Mouse (Mus musculus) lung, postnatal 0 days (tissue): ENCODE measurements at regions not wholly inside any gene's neighbourhood (a gene's known extent, or its start where the extent isn't known, plus 50 kb on each side); places are given as distances from the start of the nearest gene placed in this dataset.

ENCODE experiments used
- CTCF ChIP-seq: IDR thresholded peaks from 2 replicates; pipeline ENCODE4 v1.5.1; 2016; ENCODE audit warnings: antibody characterized with exemption, mild to moderate bottlenecking
- EP300 ChIP-seq: IDR thresholded peaks from 2 replicates; pipeline ENCODE4 v1.6.1; 2016; ENCODE audit warnings: antibody characterized with exemption, mild to moderate bottlenecking, control low read depth

- TF ChIP-seq CTCF (no peak), EP300 (no peak)
Observed at GRCm38 (mm10) chr9:118255751-118256266, 105.8 kb upstream of the Cmc1 start.
